Mouse (Mus musculus) small intestine, adult 2 months (tissue): ENCODE data around the gene Pidd1. TPM values are rescaled to one million over a fixed set of nuclear protein-coding genes. Genes with fewer than 3 reads are reported as not detected.

Experiments used
- H3K27ac ChIP-seq: fragments of 200-500 bp; 2 replicates; pipeline ENCODE4 v1.5.1; 2012; ENCODE audit warnings: low read depth, low read length, control low read depth, inconsistent platforms; ENCODE audit not compliant: insufficient read depth
- H3K27me3 ChIP-seq: fragments of 200-500 bp; 2 replicates; pipeline ENCODE4 v1.6.1; 2012; ENCODE audit warnings: mild to moderate bottlenecking, moderate library complexity, low read length, inconsistent platforms; ENCODE audit not compliant: control insufficient read depth, insufficient read depth
- H3K36me3 ChIP-seq: fragments of 200-500 bp; 2 replicates; pipeline ENCODE4 v1.6.1; 2012; ENCODE audit warnings: mild to moderate bottlenecking, low read length, control low read depth, inconsistent platforms; ENCODE audit not compliant: control insufficient read depth, insufficient read depth
- H3K4me1 ChIP-seq: fragments of 200-500 bp; 2 replicates; pipeline ENCODE4 v1.6.1; 2012; ENCODE audit warnings: low read length, inconsistent platforms, mixed read lengths; ENCODE audit not compliant: control insufficient read depth, insufficient read depth, insufficient read length
- H3K4me3 ChIP-seq: fragments of 200-500 bp; 2 replicates; pipeline ENCODE4 v1.5.1; 2012; ENCODE audit warnings: low read depth, mild to moderate bottlenecking, control low read depth, inconsistent platforms, low read length, moderate library complexity
- CTCF ChIP-seq: fragments of 200-500 bp; IDR thresholded peaks from 2 replicates; pipeline ENCODE4 v1.5.1; 2012; ENCODE audit warnings: low read depth, mild to moderate bottlenecking, control low read depth, inconsistent platforms, low read length, moderate library complexity, mixed read lengths; ENCODE audit not compliant: insufficient replicate concordance, insufficient read length; ENCODE audit errors: extremely low read depth
- POLR2A ChIP-seq: fragments of 200-500 bp; IDR thresholded peaks from 2 replicates; pipeline ENCODE4 v1.6.1; 2012; ENCODE audit warnings: low read depth, mild to moderate bottlenecking, control low read depth, inconsistent platforms, low read length, moderate library complexity
- WGBS: fragments of 180-500 bp; shearing (Covaris S2); methylation state at CpG from one replicate; pipeline ENCODE4 v1.1.7; 2018; 5-methylcytosine and 5-hydroxymethylcytosine counted together
- polyA plus RNA-seq: library from polyadenylated mRNA; depleted of rRNA; stranded (reverse); fragments of >200 nt; gene quantifications from 2 replicates; pipeline ENCODE4 v1.2.3, GENCODE M21; 2012

The Pidd1 gene
- polyA plus RNA-seq, 1 experiment, result 13.9 TPM

DNA sequence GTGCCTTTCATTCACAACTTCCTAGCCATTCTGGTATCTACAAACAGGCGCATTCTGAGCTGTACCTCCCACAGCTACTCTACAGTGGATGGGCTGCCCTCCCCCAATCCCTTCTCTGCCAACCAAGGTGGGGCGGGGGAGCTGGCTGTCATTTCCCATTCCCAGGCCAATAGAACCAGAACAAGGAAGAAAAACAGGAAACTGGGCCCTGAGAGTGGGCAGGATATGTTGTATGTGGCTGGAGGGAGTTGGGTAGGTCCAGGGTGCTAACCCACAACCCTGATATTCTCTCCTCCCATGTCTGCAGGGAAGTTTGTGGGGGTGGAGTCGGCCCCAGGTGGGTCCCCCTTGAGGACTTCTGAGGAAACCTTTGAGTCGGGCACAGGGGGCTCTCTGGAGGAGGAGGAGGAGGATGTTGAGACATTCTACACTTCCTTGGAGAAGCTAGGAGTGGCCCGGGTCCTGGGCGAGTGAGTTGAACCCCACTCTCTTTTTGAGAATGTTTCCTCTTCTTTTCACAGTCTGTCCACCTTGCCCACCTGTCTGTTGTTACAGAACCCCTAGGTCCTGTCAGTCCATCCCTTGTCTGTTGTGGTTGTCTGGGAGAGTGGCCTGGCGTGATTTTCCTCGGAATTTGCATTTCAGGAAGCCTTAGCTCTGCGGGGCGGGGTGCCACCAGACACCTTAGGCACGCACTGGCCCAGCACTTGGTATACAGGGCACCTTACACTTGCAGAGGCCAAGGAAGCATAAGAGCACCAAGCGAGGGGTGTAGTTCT is 20.2 kb upstream of the Pidd1 start:
- H3K36me3 ChIP-seq, result peaks cover 11% of the 10 kb centered on the region
- no peak for TF ChIP-seq CTCF
- WGBS, result 69% methylated on average over 12 of the region's 12 CpGs
- H3K4me1 ChIP-seq, result peaks cover 41% of the 10 kb centered on the region
- peak overlapping the region; percentile 29; the same call in 1 of the 2 replicates for H3K27ac ChIP-seq
- peak overlapping the region; percentile 37 for H3K4me3 ChIP-seq
- no peaks in the 10 kb centered on the region for H3K27me3 ChIP-seq

DNA sequence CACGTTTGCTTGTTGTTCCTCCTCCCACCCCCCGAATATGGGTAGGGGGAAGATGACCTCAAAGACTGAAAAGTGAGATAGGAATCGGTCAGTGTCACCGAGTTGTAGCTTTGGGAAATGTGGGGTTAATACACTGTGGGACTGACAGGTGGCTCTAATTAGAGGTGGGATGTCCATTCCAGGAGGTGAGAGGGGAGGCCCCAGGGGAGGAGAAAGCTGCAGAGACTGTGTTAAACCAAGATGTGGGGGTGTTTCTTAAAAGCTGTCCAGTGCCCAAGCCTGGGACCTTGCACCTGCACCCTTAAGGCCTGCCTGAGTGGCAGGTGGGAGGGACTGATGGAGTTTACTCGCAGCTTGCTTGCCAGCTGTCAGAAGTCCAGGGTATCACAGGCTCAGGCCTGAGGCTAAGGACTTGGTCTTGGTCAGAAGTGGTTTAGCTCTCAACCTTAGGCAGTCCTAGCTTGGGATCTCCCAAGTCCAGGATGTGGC is 18.6 kb upstream of the Pidd1 start:
- Histone ChIP-seq H3K4me1 (peaks cover 41% of the 10 kb centered on the region), H3K27ac (peak overlapping the region; percentile 45), H3K27me3 (no peaks in the 10 kb centered on the region), H3K4me3 (peak overlapping the region; percentile 68), H3K36me3 (peaks cover 26% of the 10 kb centered on the region)
- TF ChIP-seq POLR2A, result no peak
- TF ChIP-seq CTCF, result no peak
- 7% methylated on average over 5 of the region's 5 CpGs for WGBS

DNA sequence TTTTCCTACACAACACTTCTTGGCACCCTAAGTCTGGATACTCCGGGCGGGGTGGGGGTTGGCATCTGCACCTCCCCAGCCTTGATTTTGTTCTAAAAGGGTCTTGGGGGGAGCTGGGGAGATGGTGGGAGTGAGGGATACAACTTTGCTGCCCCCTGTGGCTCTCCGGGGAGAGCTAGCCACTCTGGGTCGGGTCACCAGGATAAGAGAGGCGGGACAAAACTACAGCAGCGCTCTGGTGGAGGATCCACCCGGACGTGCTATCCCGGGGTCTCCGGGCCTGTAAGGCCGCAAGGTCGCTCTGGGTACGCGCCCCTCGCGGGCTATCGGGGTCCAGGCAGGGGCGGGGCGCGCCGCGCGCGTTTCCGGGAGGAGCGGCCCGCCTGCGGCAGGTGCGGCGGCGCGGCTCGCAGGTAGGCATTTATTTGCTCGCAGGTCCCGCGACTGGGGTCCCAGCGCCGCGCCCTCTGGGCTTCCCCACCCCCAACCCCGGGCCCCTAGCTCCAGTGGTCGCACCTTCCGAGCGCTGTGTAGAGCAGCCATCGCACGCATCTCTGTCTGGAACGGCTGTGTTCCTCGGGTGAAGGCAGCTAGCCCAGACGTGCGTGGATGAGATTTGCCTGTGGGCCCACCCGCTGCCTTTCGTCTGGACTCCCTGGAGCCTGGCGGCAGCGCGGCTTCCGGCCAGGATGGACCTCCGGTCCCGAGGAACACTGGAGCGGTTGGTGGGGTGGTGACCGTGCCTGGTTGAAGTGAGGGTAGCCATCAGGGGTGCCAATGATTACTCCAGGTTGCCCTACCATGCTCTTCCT is 17.9 kb upstream of the Pidd1 start:
- Histone ChIP-seq H3K27me3 (no peaks in the 10 kb centered on the region), H3K4me3 (peak overlapping the region; percentile 68), H3K27ac (peak overlapping the region; percentile 63), H3K36me3 (peaks cover 30% of the 10 kb centered on the region), H3K4me1 (peaks cover 44% of the 10 kb centered on the region)
- TF ChIP-seq POLR2A (no peak), CTCF (peak; percentile 49; the same call in 1 of the 2 replicates)
- WGBS, result 1% methylated on average over 59 of the region's 59 CpGs

DNA sequence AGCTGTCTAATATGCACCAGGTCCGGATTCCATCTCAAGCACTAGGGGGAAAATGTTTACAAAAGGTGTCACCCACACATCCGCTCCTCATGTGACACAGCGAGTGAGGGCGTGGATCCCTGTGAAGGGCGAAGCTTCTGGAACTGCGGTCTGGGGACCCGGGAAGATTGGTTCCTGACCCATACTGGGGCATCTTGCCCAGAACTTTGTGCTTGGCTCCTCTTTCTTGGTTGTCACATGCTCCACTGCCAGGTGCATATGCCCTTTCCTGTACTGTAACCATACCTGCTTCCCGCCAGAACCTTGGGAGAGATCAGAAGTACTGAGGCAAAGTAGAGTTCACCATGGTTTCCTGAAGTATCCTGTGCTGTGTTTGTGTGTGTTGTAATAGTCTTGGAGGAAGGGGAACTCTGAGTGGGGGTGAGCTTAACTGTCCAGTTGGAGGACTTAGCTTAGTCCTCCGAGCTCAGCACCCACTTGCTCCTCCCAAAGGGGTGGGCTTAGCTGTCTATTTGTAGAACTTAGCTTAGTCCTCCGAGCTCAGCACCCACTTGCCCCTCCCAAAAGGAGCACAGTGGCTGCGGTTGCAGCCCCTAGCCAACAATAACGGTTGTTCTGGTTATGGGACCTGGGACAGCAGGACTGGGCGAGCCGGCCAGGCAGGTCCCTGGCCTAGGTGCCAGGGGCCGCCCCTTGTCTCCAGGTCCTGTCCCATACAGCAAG is 16.7 kb upstream of the Pidd1 start, which contains the start of gene Cracr2b:
Gene Cracr2b, plus strand, starts transcription at position 704 of the 723 bp plus-strand sequence.
- peak within 1 kb of the TSS; percentile 63 for H3K27ac ChIP-seq
- no peak for TF ChIP-seq POLR2A
- no peak for TF ChIP-seq CTCF
- WGBS, result 26% methylated on average over 15 of the region's 15 CpGs
- peaks cover 30% of the 10 kb centered on the region for H3K36me3 ChIP-seq
- H3K27me3 ChIP-seq, result no peaks in the 10 kb centered on the region
- peak within 1 kb of the TSS; percentile 68 for H3K4me3 ChIP-seq
- peaks cover 46% of the 10 kb centered on the region for H3K4me1 ChIP-seq

DNA sequence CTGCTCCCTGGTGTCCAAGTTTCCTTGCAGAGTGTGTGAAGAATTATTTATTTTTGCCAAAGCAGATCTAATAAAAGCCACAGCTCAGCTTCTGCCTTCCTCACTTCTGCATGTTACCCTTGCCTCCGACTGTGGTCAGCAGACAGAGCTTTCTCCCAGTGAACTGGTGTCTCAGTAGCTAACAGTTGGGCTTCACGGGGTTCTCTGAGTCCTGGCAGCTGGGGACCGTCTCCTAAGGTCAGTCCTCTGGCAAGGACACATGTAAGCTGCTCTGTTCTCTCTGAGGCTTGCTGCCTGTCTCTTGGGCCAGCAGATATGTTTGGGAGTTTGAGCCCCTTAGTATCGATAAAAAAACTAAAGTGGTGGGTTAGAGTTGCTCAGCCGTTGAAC is 16.2 kb upstream of the Pidd1 start:
- H3K27ac ChIP-seq, result 0 out of 2 replicates have a peak overlapping the region, but pooled peaks have one; percentile 17
- 40% methylated on average over 5 of the region's 5 CpGs for WGBS

DNA sequence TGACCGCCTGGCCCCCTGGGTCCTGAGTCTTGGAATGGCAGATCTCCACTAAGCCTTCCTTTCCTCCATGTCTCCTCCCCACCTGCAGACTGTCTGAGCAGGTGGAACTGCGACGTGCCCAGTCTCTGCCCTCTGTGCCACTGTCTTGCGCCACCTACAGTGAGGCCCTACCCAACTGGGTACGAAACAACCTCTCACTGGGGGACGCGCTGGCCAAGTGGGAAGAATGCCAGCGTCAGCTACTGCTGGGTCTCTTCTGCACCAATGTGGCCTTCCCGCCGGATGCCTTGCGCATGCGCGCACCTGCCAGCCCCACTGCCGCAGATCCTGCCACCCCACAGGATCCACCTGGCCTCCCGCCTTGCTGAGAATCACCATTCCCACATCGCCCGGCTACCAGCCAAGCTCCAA is 15.5 kb upstream of the Pidd1 start:
- peaks cover 39% of the 10 kb centered on the region for H3K4me1 ChIP-seq
- H3K4me3 ChIP-seq, result no peak overlapping the region
- H3K27me3 ChIP-seq, result no peaks in the 10 kb centered on the region
- no peak overlapping the region for H3K27ac ChIP-seq
- WGBS, result 92% methylated on average over 17 of the region's 17 CpGs
- peaks cover 30% of the 10 kb centered on the region for H3K36me3 ChIP-seq
- TF ChIP-seq POLR2A (no peak), CTCF (no peak)

More for the DNA sequence above, 16.2 kb upstream of the Pidd1 start:
- Histone ChIP-seq H3K4me3 (no peak overlapping the region), H3K27me3 (no peaks in the 10 kb centered on the region), H3K36me3 (peaks cover 30% of the 10 kb centered on the region), H3K4me1 (peaks cover 42% of the 10 kb centered on the region)
- TF ChIP-seq POLR2A (no peak), CTCF (no peak)
